Mouse (Mus musculus): ENCODE results near the gene Gm20388.

- TF ChIP-seq CTCF (IDR thresholded peaks at IDR 0.05; ENCODE audit: low read depth): no peak
- no peak for TF ChIP-seq EP300 (IDR thresholded peaks at IDR 0.05; ENCODE audit: low read depth)
Observed at GRCm38 (mm10) chr8:123135406-123135805, 3224.8 kb downstream of the Gm20388 start.
